Mouse (Mus musculus): Measurements from ENCODE around the gene Olfr963.

DNA sequence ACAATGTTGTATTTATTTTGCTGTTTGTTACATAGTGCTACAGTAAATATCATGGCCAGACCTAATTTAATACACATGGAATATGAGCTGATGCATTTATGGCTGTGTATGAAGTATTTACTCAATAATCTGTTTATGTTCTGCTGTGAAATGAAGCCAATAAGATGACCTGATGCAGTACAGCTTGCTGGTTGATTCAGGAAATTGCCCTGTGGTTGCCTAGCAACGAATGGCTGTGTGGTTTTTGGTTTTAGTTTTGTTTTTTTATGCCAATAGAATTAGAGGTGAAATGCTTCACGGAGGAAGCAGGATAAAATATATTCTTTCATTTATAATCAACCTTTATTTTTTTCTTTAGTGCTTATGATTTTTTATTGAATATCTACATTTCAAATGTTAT, 12.3 kb downstream of the Olfr963 start:
- no peak for TF ChIP-seq CTCF (IDR thresholded peaks at IDR 0.05)
- TF ChIP-seq EP300 (IDR thresholded peaks at IDR 0.05) = no peak

Data from lung, postnatal 0 days (tissue).